Mouse (Mus musculus) mouse trophoblast stem cell (cell line): Measurements from ENCODE around the gene Olfr71.

ENCODE experiments used
- in situ Hi-C, 2 experiments: fragments of 300-500 bp; cut with MseI, MboI; formaldehyde crosslinking; loops; 2 replicates in 1 of 2; 3 replicates in 1 of 2; pipeline ENCODE4 v1.15.1; 2025

Olfr71 gene

DNA sequence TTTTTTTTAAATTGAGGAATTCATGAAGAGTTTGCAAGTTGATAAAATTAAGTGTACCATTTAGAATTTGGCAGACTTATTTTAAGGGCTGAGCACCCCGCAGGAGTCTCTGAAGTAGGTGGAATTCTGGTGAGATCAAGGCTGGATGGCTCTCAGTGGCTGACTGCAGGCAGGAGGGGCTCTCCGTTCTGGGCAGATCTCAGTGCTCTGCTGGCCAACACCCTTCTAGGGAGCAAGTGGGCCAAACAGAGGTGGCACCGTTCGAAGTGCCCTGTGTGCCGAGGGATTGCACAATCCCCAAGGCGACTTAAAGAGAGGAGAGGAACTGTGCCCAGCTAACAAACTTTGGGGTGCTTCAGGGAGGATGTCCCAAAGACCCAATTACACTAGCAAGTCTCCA is at the start of gene Olfr71:
Gene Olfr71, minus strand, starts transcription at position 387 of the 400 bp plus-strand sequence.
- in situ Hi-C loops = loop anchor here (5.0 to 10.0 kb wide), 2 partner anchors 38 to 85 kb away; no protein-coding TSS in a partner anchor

DNA sequence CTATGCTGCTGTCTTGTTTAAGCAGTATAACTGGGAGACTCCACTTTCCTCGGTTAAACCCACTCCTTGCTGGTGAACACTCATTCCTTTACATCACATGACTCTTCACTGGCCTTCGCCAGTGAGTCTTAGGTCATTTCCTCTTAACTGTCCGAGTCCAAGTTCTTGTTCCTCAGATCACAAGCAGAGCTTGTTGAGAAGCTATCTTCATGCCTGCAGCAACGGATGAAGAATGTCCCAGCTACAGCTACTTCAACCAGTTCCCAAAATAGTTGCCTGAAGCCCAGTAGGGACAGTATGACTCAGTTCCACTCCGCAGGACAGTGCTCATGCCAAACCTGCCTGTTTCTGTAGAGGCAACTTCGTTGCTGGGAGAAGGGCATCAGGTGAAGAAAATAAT is 47.2 kb upstream of the Olfr71 start:
- in situ Hi-C loops = no loop called here

DNA sequence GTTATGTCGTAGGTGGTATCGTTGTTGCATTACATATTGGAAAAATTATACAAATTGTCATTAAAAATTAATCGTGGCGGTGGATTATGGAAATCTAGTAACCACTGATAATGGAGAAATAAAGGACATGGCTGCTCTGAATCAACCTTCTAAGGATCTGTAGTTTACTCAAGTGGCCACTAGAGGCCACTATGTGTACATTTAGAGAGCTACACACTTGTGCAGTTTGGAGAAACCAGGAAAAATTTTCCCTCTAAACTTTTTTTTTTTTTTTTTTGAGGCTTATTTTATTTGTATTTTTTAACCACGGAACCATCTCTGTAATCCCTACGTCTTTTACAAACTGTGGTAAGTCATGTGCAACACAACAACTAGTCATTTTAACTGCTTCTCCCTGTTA is 35.1 kb upstream of the Olfr71 start:
- in situ Hi-C loops = no loop called here

DNA sequence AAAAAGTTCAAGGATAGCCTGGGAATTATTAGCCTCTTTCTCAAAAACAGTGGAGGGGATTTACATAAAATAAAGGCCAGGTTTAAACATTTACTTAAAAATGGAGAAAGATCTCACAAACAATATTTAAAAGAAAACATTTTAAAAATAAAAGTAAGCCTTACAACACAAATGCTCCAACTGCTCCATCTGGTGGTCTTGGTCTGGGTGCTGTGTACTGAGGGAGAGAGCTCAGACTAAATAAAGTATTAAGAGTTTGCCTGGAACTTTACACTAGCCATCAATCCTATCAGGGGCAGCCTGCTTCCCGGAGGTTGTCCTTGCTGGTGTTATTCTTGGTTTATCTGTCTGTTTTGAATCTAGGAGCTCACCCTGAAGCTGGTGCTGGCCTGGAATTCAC is 33.0 kb upstream of the Olfr71 start:
- in situ Hi-C loops = no loop called here

DNA sequence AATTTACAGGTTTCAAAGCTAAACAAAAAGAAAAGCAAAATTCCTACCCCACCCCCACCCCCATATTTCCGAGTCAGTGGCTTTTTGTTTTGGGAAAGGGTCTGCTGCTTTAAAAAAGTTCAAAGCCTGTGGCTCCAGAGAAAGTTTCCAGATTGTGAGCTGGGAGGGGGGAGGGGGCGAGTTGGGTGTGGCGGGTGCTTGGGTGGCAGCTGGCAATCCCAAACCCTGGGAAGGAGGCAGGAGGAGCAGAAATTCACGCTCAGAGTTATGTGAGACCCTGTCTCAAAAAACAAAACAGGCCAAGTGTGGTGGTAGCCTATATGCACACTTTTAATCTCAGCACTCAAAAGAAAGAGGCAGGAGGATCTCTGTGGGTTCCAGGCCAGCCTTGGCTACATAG is 32.6 kb upstream of the Olfr71 start:
- in situ Hi-C loops = no loop called here

DNA sequence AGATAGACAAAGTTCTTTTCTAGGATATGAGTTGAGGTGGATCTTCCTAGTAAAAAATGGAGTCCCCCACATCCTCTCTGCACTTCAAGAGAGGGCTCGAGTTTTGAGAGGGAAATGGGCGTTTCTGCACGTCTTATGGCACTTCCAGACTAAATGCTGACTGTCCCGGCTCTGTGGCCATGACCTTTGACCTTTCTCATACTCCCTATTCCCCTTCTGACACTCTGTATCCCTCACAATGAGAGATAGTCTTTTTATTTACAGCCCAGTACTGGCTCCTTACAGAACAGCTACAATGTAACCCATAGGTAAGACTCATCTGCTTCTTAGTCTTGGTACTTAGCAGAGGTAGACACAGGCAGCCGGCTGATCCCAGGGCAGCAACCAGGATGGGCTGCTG is 31.5 kb upstream of the Olfr71 start:
- in situ Hi-C loops = no loop called here

DNA sequence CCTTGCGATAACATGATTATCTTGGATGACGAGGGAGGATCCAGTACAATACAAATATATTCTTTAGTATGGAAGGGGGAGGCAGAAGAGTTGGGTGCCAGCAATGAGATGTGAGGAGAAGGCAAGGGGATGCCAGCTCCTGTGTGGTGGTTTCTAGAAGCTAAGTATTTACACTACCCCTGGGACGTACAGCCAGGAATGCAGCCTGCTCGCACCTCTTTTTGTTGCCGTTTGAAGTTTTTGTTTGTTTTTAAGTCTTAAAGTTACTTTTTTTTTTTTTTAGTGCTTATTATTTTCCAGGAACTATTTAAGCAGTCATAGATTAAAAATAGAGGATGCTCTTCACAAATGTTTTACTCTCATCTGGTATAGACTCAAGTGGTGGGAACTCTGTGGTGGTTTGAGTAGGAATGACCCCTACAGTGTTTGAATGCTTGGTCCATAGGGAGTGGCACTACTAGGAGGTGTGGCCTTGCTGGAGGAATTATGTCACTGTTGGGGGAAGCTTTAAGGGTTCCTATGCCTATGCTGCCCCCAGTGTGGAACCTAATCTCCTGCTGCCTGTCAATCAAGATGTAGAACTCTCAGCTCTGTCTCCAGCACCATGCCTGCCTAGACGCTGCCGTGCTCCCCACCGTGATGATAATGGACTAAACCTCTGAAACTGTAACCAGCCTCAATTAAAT is 29.1 kb upstream of the Olfr71 start:
- in situ Hi-C loops = no loop called here

- in situ Hi-C loops = no loop called here
Observed at GRCm38 (mm10) chr4:43737144-43737543, 27.1 kb upstream of the Olfr71 start.

GRCm38 (mm10) chr4:43733186-43733585 is 23.1 kb upstream of the Olfr71 start:
- in situ Hi-C loops = no loop called here

DNA sequence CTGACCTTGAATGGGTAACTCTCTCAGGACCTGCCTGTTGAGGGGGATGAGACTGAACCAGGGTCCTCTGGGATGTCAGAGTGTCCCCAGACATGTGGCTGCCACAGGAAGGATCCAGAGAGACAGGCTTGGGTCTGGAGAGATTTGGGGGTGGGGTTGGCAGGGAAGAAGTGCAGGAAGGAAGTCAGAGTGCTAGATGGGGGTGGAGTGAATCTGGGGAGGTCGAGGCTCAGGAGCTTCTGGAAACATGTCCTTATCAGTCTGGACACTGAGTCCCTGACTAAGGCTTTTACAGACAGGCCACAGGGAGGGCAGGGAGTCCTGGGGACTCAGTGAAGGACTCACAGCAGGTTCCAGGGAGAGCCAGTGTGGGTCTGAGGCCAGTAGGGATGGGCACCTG is 22.1 kb upstream of the Olfr71 start:
- in situ Hi-C loops = no loop called here

- in situ Hi-C loops = no loop called here
Observed at GRCm38 (mm10) chr4:43730750-43731297, 20.8 kb upstream of the Olfr71 start.

DNA sequence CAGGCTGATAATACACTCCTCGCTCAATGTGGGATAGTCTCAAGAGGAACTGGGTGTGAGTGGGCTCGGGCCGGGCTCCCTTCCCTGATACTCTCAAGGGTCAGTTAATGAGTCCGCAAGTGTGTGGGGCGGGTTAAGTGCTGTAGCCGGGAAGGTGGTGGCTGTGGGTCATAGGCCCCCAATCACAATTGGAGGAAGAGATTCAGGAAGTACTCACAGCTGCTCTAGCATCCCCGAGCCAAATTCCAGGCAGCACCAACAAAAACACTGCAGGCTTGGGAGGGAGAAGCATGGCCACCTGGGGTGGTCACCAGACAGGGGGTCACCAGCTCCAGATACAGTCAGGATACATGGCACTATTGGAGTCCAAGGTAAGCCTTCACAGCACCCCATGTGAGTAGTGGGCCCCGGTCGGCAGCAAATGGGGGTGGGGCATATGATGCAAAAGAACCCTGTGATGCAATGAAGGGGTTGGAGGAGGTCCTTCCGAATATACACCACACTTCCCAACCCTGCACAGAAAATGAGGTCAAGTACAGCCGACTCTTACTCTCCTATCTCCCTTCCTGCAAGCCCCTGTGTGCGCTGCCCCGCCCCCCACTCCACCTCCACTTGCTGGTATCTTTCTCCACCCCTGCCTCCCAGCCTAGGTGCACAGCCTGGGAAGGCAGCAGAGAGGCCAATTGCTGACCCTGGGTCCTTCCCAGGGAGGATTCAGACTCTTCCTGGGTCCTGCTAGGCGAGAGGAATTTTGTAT is 19.9 kb upstream of the Olfr71 start, which contains the start of gene Spaar:
Gene Spaar, plus strand, starts transcription at position 241 of the 757 bp plus-strand sequence.
- in situ Hi-C loops = no loop called here

GRCm38 (mm10) chr4:43729126-43729525 is 19.1 kb upstream of the Olfr71 start:
- in situ Hi-C loops = no loop called here

GRCm38 (mm10) chr4:43728576-43728954 is 18.5 kb upstream of the Olfr71 start:
- in situ Hi-C loops = no loop called here

DNA sequence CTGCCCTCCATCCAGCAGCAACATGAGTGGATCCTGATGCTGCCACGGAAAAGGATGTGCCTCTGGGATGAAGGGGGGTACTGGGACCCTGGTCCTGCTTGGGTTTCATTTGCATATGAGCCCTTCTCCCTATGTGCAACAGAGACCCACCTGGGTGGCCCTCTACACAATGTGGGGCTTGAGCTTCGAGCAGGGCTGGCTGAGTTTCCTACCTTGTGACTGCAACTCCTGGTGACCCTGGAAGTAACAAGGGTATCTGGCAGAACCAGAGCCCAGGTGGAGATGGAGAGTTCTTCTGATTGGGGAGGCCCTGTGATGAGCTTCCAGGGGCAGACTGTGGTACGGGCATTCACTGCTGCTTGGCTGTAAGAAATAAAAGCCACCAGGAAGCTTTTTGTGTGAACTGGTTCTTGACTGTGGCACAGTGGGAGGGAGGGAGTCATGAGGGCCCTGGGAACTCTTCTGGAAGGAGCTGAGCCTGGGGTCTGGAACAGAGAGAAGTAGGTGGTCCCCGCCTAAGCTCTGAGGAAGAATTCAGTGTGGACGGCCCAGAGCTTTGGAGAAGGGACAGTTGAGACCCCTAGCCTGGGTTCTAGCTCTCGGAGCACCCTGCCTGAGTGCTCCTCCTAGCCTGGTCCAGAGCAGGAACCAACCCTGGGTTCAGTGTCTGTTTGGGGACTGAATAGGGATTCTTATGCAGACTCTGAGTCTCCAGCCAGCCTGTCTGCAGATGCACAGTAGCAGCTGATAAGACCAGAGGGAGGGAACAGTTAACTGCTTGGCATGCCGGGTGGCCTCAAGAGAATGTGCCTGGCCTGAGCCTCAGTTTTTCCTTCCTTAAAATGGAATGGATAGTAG is 17.9 kb upstream of the Olfr71 start:
- in situ Hi-C loops = no loop called here

DNA sequence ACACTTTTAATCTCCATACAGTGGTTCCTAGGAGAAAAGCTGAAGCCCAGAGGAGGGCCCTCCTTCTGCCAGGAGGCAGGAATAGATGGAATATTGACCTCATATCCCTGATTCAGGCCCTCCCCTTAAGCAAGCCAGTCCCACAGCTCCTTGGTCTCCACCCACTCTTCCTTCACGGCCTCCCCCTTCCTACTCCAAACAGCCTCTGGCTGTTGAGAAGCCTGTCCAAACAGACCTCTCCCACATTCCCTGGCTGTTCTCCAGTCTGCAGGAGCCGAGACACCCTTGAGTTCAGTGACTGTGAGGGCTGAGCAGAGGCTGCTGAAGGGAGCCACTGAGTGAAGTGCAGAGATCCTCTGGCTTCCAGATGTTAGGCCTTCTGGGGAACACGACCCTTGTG is 16.9 kb upstream of the Olfr71 start, which contains the start of gene Hrct1:
Gene Hrct1, plus strand, starts transcription at position 194 of the 400 bp plus-strand sequence.
- in situ Hi-C loops = no loop called here

- in situ Hi-C loops = no loop called here
Observed at GRCm38 (mm10) chr4:43726228-43726993, 16.4 kb upstream of the Olfr71 start.

DNA sequence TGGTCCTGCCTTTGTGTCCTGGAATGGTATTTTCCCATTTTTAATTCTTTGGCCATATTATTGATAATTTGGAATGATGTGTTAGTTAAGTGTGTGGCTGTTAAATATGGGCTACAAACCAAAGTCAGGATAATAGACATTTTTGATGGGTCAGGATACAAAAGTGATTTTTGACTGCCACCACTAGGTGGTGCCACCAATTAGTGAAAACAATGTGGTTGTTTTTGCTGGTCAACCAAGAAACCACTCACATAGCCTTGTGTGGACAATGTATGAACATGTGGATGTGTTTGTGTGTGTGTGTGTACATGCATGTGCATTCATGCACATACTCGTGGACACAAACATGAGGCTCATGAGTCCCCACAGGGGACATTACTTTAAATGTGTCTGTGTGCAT is 14.7 kb upstream of the Olfr71 start:
- in situ Hi-C loops = no loop called here

DNA sequence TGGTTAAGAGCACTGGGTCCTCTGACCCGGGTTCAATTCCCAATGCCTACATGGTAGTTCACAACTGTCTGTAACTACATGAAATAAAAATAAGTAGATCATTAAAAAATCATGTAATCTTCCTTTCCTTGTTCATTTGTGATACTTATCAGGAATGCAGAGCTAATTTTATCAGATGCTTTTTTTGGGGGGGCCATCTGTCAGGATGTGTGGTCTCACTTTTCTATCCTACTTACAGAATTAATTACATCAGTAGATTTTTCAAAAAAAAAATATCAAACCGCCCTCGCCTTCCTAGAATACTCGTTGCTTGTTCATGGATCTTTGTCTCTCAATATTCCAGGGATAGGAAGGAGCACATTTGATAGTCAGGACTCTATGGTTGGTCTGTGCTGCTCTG is 12.1 kb upstream of the Olfr71 start:
- in situ Hi-C loops = no loop called here

DNA sequence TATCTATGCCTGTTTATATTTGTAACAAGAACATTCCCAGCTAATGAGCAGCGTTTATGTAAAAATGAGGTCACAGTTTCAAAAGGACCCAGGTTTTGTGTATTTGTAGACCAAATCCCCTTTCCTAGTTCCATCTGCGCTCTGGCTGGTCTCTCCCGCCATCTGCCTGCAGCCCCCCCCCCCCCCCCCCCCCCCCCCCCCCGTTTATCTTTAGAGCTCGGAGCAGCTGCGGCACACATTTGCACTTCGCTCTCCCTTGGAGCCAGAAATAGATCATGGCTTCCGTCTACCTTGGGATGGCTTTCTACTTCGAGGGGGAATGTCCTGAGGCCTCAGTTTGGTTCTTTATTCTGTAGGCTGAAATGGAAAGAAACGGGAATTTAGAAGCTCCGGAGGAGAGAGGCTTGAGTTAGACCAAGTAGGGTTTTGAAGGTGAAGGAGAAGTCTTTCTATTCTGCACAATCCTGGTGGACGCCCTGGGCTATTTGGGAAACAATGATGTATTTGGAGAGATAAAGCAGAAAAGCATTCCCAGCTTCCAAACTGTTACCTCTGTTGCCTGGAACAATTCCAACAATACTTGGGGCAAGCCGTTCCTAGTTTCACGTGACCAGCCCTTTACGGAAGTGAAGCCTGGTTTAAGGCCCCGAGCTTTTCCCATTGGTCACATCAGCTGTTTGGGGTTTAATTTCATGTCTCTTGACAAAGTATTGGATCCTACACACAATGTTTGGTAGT is 10.6 kb upstream of the Olfr71 start:
- in situ Hi-C loops = no loop called here
